Mouse (Mus musculus) naive thymus-derived CD4-positive, alpha-beta T cell, adult 2 months (primary cell): ENCODE results near the gene Zmym4.
"Not testable (repeated sequence)": the region's sequence is repeated elsewhere in the genome, so short reads cannot be mapped to it uniquely, and the experiment has no call there.

Experiments used
- DNase-seq: peaks from one replicate; pipeline ENCODE4 v3.0.0-alpha.2; 2011; ENCODE audit warnings: low read depth

Zmym4 gene

GRCm38 (mm10) chr4:126967864-126968821 lies at the start of gene Zmym4:
Gene Zmym4 (minus strand): TSS chr4:126968135.
- DNase-seq, result peak; percentile 94

- no peak for DNase-seq
Observed at GRCm38 (mm10) chr4:127016366-127016765, 48.4 kb upstream of the Zmym4 start.

GRCm38 (mm10) chr4:127015294-127015993 lies 47.5 kb upstream of the Zmym4 start:
- peak; percentile 93 for DNase-seq

- no peak for DNase-seq
Observed at GRCm38 (mm10) chr4:127005113-127005936, 37.4 kb upstream of the Zmym4 start.

GRCm38 (mm10) chr4:127004384-127004783 lies 36.4 kb upstream of the Zmym4 start:
- DNase-seq, result no peak

- no peak for DNase-seq
Observed at GRCm38 (mm10) chr4:127000601-127001105, 32.7 kb upstream of the Zmym4 start.

GRCm38 (mm10) chr4:126999372-126999771 lies 31.4 kb upstream of the Zmym4 start:
- not testable (repeated sequence) for DNase-seq

- DNase-seq, result peak; percentile 72
Observed at GRCm38 (mm10) chr4:126992356-126992755, 24.4 kb upstream of the Zmym4 start.

DNA sequence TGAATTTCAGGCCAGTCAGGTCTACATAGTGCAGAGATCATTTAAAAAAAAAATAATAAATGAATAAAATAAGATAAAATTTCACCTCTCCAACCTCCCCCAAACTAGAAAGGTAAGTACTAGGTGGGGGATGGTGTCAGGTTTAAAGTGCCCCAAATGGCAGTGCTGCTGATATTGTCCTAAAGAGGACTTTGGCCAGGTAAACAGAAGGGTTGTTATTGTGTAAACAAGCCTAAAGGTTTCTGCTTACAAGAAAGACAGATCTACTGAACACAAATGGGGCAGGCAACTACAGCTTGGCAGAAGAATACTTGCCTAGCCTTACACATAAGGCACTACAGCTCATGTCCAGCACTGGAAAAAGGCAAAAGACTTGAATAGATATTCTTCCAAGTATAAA lies 22.6 kb upstream of the Zmym4 start:
- no peak for DNase-seq

DNA sequence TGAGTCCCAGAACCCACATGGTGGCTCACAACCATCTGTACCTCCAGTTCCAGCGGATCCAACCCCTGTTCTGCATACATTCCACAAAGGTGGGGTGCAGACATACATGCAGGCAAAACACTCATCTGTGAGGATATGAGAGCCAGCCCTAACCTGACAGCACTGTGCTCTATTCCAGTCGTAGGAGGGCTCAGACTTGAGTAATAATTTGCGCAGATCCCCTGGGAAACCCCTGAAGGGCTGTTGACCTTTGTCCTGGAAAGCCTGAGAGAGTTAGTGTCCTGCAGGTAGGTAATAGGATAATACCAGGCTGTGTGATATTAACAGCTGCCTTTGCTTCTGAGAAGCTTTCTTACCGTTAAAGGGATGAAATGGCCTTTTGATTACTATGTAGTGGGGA lies 20.6 kb upstream of the Zmym4 start:
- DNase-seq, result no peak

DNA sequence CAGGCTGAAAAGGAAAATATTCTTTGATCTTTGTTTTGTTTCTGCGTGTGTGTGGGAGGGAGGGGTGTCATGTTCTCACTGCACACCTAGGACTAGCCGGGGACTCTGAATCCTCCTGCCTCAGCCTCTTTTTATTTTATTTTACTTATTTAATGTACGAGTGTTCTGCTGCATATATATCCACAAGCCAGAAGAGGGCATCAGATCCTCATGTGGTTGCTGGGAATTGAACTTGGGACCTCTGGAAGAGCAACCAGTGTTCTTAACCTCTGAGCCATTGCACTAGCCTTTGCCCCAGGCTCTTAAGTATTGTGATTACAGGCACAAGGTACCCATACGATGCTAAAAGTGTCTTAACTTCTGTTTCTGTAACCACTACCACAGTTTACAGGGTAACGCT lies 18.8 kb upstream of the Zmym4 start:
- DNase-seq, result no peak

GRCm38 (mm10) chr4:126983736-126984525 lies 16.0 kb upstream of the Zmym4 start:
- DNase-seq, result not testable (repeated sequence)

DNA sequence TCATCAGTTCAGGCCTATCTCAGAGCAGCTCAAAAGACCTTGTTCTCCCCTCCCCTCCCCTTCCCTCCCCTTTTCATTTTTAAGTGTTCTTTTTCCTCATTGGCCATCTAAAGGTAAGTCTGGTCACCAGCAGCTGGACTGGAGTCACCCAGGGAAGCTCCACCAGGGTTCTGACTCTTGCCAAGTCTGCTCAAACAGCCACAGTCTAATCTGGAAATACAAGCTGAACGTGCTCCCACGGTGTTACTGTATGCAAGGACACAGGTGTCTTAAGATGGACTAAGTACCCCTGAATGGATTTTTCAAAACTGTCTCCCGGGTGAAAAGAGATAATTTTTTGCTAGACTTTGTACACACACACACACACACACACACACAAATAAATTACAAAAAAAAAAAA lies 15.4 kb upstream of the Zmym4 start:
- no peak for DNase-seq

- no peak for DNase-seq
Observed at GRCm38 (mm10) chr4:126978706-126979105, 10.8 kb upstream of the Zmym4 start.

DNA sequence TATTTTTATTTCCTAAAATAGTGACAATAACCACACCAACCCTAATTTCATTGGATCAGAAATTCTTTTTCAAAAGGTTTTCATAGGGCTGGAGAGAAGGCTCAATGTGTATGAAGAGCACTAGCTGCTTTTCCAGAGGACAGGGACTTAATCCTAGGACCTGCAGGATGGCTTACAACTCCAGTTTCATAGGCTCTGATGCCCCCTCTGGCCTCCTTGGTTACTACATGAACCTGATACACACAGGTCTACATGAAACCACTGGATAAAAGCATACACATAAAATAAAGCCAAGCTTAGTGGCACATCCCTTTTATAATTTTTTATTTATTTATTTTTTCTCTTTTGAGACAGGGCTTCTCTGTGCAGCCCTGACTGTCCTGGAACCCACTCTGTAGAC lies 9.5 kb upstream of the Zmym4 start:
- DNase-seq, result peak; percentile 60

DNA sequence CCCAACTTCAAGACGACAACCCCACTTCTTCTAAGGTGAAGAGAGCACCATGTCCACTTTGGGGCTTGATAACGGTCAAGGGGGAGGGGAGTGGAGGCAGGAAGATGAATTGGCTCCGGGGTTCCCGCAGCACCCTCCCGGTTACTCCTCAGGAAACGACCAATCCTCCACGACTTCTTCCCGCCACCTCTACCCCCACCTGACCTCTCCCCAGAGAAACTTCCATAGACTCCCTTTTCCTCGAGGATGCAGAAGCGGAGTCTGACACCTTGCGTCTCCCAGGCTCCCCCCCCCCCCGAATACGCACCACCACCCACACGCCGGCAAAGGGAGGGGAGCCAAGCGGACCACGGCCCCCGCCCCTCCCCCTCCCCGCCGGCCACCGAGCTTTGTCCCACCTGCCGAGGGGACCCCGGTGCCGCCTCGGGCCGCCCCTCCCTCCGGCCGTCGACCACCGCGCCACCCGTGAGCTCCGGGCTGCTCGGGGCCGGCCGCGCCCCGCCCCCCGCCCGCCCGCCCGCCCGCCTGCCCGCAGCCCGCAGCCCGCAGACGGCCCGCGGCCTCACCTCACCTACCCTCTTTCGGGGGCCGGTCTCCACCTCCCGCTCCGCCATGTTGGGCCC lies 583 bp downstream of the Zmym4 start:
- DNase-seq, result peak; percentile 44

- no peak for DNase-seq
Observed at GRCm38 (mm10) chr4:126958682-126959081, 9.3 kb downstream of the Zmym4 start.

- no peak for DNase-seq
Observed at GRCm38 (mm10) chr4:126958261-126958660, 9.7 kb downstream of the Zmym4 start.

DNA sequence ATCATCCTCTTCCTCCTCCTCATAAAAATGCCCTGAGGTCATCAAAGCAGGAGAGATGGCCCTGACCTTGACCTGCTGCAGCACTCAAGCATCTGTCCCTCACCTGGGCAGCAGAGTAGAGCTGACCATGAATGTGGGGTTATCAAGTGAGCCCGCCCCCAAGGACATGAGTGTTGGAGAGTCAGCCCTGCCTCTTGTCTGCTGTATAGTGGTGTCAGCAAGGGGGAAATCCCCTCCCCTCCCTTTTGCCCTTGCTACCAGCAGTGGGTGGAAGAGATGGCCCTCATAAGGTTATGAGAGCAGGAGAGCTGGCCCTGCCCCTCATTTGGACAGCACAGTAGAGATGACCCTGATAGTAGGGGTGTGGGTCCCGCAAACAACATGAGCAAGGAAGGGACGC lies 10.5 kb downstream of the Zmym4 start:
- no peak for DNase-seq

- not testable (repeated sequence) for DNase-seq
Observed at GRCm38 (mm10) chr4:126950801-126951200, 17.1 kb downstream of the Zmym4 start.

GRCm38 (mm10) chr4:126943421-126943820 lies 24.5 kb downstream of the Zmym4 start:
- no peak for DNase-seq
